Mouse (Mus musculus) bone marrow macrophage, adult 2 months (primary cell): ENCODE data around the gene Zfp593.

Experiments used
- CTCF ChIP-seq: IDR thresholded peaks from 2 replicates; pipeline ENCODE4 v1.5.1; 2012; ENCODE audit warnings: low read depth, mild to moderate bottlenecking, low read length, moderate library complexity
- POLR2A ChIP-seq: IDR thresholded peaks from 2 replicates; pipeline ENCODE4 v1.6.1; 2012; ENCODE audit warnings: mild to moderate bottlenecking, low read depth, low read length, borderline replicate concordance

GRCm38 (mm10) chr4:134273417-134274345, 28.3 kb upstream of the Zfp593 start:
- TF ChIP-seq CTCF (no peak), POLR2A (no peak)
